Mouse (Mus musculus) kidney, adult 2 months (tissue): ENCODE measurements around the gene Gm7102.

Experiments
- CTCF ChIP-seq: fragments of 200-500 bp; conservative IDR thresholded peaks from 2 replicates; pipeline ENCODE4 v1.5.1; 2011; ENCODE audit warnings: low read depth, mild to moderate bottlenecking, control low read depth, low read length, moderate library complexity, mixed read lengths; ENCODE audit not compliant: insufficient read depth, insufficient read length
- POLR2A ChIP-seq: fragments of 200-500 bp; IDR thresholded peaks from one replicate; pipeline ENCODE4 v1.6.1; 2011; ENCODE audit warnings: low read depth, low read length, control low read depth

DNA sequence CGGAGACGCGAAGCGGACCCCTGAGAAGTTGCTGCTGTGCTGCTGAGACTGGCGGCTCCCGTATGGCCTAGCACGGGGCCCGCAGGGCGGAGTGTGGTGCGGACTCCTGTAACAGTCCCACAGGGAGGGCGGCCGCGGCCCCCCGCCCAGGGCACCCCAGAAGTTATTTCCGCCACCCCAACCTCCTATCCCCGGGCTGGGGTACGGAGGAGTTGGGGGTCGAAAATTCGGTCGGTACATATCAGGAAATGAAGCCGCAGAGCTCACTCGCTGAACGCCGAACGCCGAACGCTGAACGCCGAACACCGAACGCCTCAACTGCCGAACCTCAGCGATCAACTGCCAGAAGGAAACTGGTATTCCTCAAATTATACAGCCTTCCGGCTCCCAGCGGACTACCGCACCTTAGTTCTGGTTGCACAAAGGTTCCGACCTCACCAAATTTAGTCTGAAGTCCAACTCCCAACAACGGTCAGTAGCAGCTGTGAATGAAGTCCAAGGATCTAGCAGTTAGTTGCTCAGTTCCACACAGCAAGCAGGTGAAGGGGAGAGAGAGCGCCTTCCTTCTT, at the start of gene Gm7102:
- TF ChIP-seq POLR2A (no peak), CTCF (no peak)
